Mouse (Mus musculus): Measurements from ENCODE around the gene Smim12. TPM values are rescaled to one million over a fixed set of nuclear protein-coding genes. Genes with fewer than 3 reads are reported as not detected.

Gene Smim12
- polyA plus RNA-seq, 1 experiment from 2014 or later, result 35.0 TPM

DNA sequence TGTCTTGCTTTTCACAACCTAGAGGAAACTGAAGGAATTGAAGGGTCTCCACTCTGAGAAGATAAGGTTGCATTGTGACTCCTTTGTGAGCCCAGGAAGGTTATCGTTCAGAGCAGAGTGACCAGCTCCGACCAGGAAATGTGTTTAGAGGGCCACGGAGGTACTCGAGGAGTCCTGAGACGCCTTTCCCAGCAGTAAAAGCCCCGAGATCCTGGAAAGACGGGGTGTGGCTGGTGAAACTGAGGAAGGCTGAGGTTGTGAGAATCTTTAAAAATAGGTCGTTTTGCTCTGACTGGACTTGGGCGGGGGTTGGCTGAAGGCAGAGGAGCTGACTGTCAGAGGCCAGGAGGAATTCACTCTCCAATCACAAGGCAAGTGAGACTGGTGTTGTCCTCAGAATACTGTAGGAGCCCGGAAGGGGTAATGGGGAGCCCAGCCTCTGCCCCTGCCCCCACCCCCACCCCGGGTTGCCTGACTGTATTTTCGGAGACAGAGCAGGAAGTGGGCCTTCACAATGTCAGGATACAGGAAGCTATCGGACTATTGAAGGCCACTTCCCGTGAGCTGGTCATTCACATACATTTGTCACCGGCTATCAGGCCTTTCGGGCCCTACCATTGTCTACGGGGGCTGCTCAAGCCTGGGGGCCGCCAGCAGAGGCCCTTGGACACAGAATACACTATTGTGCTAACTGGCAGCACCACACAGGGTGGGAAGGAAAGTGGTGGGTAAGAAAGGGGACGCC lies 20.0 kb downstream of the Smim12 start:
- H3K27ac ChIP-seq (ENCODE audit: low read depth), result peak overlapping the region; percentile 17; the same call in 1 of the 2 replicates

GRCm38 (mm10) chr4:127264183-127264554 lies 20.6 kb downstream of the Smim12 start:
- TF ChIP-seq EP300 (IDR thresholded peaks at IDR 0.05; ENCODE audit: low read depth) (no peak), CTCF (IDR thresholded peaks at IDR 0.05; ENCODE audit: low read depth) (no peak)
- no peaks in the 10 kb centered on the region for H3K27me3 ChIP-seq (ENCODE audit: insufficient read depth, low read length)
- no peak overlapping the region for H3K4me2 ChIP-seq (ENCODE audit: low read depth, low read length)
- H3K27ac ChIP-seq (ENCODE audit: low read depth), result peak overlapping the region; percentile 17; the same call in 1 of the 2 replicates
- no peaks in the 10 kb centered on the region for H3K9me3 ChIP-seq (ENCODE audit: low read length)
- H3K4me3 ChIP-seq (ENCODE audit: low read depth, low read length), result no peak overlapping the region
- DNase-seq (no peak), ATAC-seq (no peak)
- no peaks in the 10 kb centered on the region for H3K36me3 ChIP-seq (replicated peaks; ENCODE audit: insufficient read depth, low read length)
- WGBS (ENCODE audit: insufficient replicate concordance), result 48% methylated on average over 5 of the region's 5 CpGs
- H3K9ac ChIP-seq (replicated peaks), result no peak overlapping the region
- no peaks in the 10 kb centered on the region for H3K4me1 ChIP-seq (ENCODE audit: insufficient read depth)

More for the DNA sequence above, 20.0 kb downstream of the Smim12 start:
- H3K4me1 ChIP-seq (ENCODE audit: insufficient read depth), result no peaks in the 10 kb centered on the region
- no peak overlapping the region for H3K4me3 ChIP-seq (ENCODE audit: low read depth, low read length)
- H3K9ac ChIP-seq (replicated peaks), result no peak overlapping the region
- no peaks in the 10 kb centered on the region for H3K9me3 ChIP-seq (ENCODE audit: low read length)
- WGBS (ENCODE audit: insufficient replicate concordance), result 39% methylated on average over 19 of the region's 19 CpGs
- TF ChIP-seq CTCF (IDR thresholded peaks at IDR 0.05; ENCODE audit: low read depth) (no peak), EP300 (IDR thresholded peaks at IDR 0.05; ENCODE audit: low read depth) (no peak)
- H3K36me3 ChIP-seq (replicated peaks; ENCODE audit: insufficient read depth, low read length), result no peaks in the 10 kb centered on the region
- peak; percentile 22 for DNase-seq
- H3K4me2 ChIP-seq (ENCODE audit: low read depth, low read length), result no peak overlapping the region
- ATAC-seq, result peak; percentile 75
- H3K27me3 ChIP-seq (ENCODE audit: insufficient read depth, low read length), result no peaks in the 10 kb centered on the region

DNA sequence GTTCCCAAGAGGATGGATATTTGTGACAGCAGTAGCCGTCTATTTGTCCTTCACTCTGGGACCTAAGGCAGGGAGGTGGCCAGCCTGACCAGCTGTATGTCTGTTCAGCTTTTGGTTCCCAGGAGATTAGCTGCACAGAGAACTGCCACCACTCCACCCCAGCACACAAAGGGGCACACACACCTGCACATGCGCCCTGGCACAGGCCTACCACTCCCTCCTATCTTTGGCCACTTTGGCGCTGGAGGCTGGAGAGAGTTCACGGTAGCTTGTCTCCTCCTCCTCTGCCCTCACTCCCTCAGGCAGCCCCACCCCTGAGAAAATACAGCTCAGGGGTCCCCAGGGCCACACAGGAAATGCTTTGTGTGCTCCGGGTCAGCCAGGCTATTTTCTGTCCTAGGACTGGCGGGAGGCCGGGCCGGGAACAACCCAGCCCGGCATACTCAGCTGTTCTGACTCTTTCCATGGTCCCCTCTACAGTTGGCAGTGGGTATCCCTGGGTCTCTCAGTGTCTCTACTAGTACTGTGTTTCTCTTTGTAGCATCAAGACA lies 34.9 kb downstream of the Smim12 start:
- 56% methylated on average over 9 of the region's 9 CpGs for WGBS (ENCODE audit: insufficient replicate concordance)
- 0 out of 2 replicates have a peak, but pooled peaks have one; percentile 23 for ATAC-seq
- H3K9me3 ChIP-seq (ENCODE audit: low read length), result no peaks in the 10 kb centered on the region

GRCm38 (mm10) chr4:127279241-127279640 lies 35.7 kb downstream of the Smim12 start:
- Histone ChIP-seq H3K9ac (replicated peaks) (no peak overlapping the region), H3K4me1 (ENCODE audit: insufficient read depth) (no peaks in the 10 kb centered on the region), H3K27me3 (ENCODE audit: insufficient read depth, low read length) (no peaks in the 10 kb centered on the region), H3K36me3 (replicated peaks; ENCODE audit: insufficient read depth, low read length) (no peaks in the 10 kb centered on the region), H3K27ac (ENCODE audit: low read depth) (no peak overlapping the region), H3K4me2 (ENCODE audit: low read depth, low read length) (no peak overlapping the region), H3K9me3 (ENCODE audit: low read length) (no peaks in the 10 kb centered on the region), H3K4me3 (ENCODE audit: low read depth, low read length) (no peak overlapping the region)
- ATAC-seq, result no peak
- no peak for DNase-seq
- WGBS (ENCODE audit: insufficient replicate concordance), result 72% methylated on average over 9 of the region's 9 CpGs
- no peak for TF ChIP-seq EP300 (IDR thresholded peaks at IDR 0.05; ENCODE audit: low read depth)

More for the DNA sequence above, 34.9 kb downstream of the Smim12 start:
- Histone ChIP-seq H3K4me3 (ENCODE audit: low read depth, low read length) (no peak overlapping the region), H3K4me2 (ENCODE audit: low read depth, low read length) (no peak overlapping the region), H3K4me1 (ENCODE audit: insufficient read depth) (no peaks in the 10 kb centered on the region), H3K36me3 (replicated peaks; ENCODE audit: insufficient read depth, low read length) (no peaks in the 10 kb centered on the region), H3K9ac (replicated peaks) (no peak overlapping the region), H3K27ac (ENCODE audit: low read depth) (no peak overlapping the region), H3K27me3 (ENCODE audit: insufficient read depth, low read length) (no peaks in the 10 kb centered on the region)
- DNase-seq, result no peak
- TF ChIP-seq CTCF (IDR thresholded peaks at IDR 0.05; ENCODE audit: low read depth), result no peak
- TF ChIP-seq EP300 (IDR thresholded peaks at IDR 0.05; ENCODE audit: low read depth), result no peak

GRCm38 (mm10) chr4:127286907-127287306 lies 43.3 kb downstream of the Smim12 start:
- TF ChIP-seq CTCF (IDR thresholded peaks at IDR 0.05; ENCODE audit: low read depth) (no peak), EP300 (IDR thresholded peaks at IDR 0.05; ENCODE audit: low read depth) (no peak)
- no peaks in the 10 kb centered on the region for H3K4me1 ChIP-seq (ENCODE audit: insufficient read depth)
- ATAC-seq (no peak), DNase-seq (no peak)
- 41% methylated on average over 4 of the region's 4 CpGs for WGBS (ENCODE audit: insufficient replicate concordance)
- H3K27ac ChIP-seq (ENCODE audit: low read depth), result no peak overlapping the region
- no peaks in the 10 kb centered on the region for H3K9me3 ChIP-seq (ENCODE audit: low read length)
- no peak overlapping the region for H3K9ac ChIP-seq (replicated peaks)
- no peak overlapping the region for H3K4me2 ChIP-seq (ENCODE audit: low read depth, low read length)
- no peaks in the 10 kb centered on the region for H3K36me3 ChIP-seq (replicated peaks; ENCODE audit: insufficient read depth, low read length)
- no peaks in the 10 kb centered on the region for H3K27me3 ChIP-seq (ENCODE audit: insufficient read depth, low read length)
- no peak overlapping the region for H3K4me3 ChIP-seq (ENCODE audit: low read depth, low read length)

- WGBS (ENCODE audit: insufficient replicate concordance), result 53% methylated on average over 6 of the region's 6 CpGs
- TF ChIP-seq EP300 (IDR thresholded peaks at IDR 0.05; ENCODE audit: low read depth) (no peak), CTCF (IDR thresholded peaks at IDR 0.05; ENCODE audit: low read depth) (no peak)
- DNase-seq (no peak), ATAC-seq (no peak)
- no peaks in the 10 kb centered on the region for H3K9me3 ChIP-seq (ENCODE audit: low read length)
- no peak overlapping the region for H3K4me3 ChIP-seq (ENCODE audit: low read depth, low read length)
- H3K36me3 ChIP-seq (replicated peaks; ENCODE audit: insufficient read depth, low read length), result no peaks in the 10 kb centered on the region
- no peak overlapping the region for H3K27ac ChIP-seq (ENCODE audit: low read depth)
- no peaks in the 10 kb centered on the region for H3K4me1 ChIP-seq (ENCODE audit: insufficient read depth)
- no peaks in the 10 kb centered on the region for H3K27me3 ChIP-seq (ENCODE audit: insufficient read depth, low read length)
- no peak overlapping the region for H3K4me2 ChIP-seq (ENCODE audit: low read depth, low read length)
- no peak overlapping the region for H3K9ac ChIP-seq (replicated peaks)
Measured at GRCm38 (mm10) chr4:127289039-127289548, 45.5 kb downstream of the Smim12 start.
